Mouse (Mus musculus): ENCODE data around the gene Sipa1l1. TPM values are rescaled to one million over a fixed set of nuclear protein-coding genes. Genes with fewer than 3 reads are reported as not detected.

Gene Sipa1l1
- polyA plus RNA-seq, 1 experiment from 2014 or later: 41.7 TPM

DNA sequence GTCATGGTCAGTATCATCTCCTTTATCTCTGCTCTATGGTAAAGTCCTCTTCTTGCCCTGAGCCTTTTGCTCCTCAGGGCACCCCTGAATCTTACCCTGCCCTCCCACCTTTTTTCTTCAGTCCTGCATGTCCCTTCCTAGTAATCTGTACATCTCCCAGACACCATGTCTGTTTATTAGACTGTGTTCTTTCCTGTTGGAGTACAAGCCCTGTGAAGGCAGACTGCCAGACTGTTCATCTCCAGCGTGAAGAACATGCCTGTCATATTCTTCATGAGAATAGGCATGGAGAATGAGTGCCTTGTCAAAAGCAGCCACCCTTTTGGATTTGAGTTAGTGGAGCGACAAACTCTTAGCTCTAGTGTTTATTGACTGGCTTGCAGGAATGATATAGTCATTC lies 28.1 kb downstream of the Sipa1l1 start:
- no peak for ATAC-seq (ENCODE audit: low FRiP score)
- WGBS: 78% methylated on average over 2 of the region's 2 CpGs
- Histone ChIP-seq H3K9me3 (no peaks in the 10 kb centered on the region), H3K4me1 (peaks cover 20% of the 10 kb centered on the region), H3K36me3 (replicated peaks) (no peaks in the 10 kb centered on the region), H3K27me3 (no peaks in the 10 kb centered on the region), H3K4me3 (replicated peaks) (no peak overlapping the region), H3K9ac (no peak overlapping the region), H3K4me2 (no peak overlapping the region), H3K27ac (no peak overlapping the region)

DNA sequence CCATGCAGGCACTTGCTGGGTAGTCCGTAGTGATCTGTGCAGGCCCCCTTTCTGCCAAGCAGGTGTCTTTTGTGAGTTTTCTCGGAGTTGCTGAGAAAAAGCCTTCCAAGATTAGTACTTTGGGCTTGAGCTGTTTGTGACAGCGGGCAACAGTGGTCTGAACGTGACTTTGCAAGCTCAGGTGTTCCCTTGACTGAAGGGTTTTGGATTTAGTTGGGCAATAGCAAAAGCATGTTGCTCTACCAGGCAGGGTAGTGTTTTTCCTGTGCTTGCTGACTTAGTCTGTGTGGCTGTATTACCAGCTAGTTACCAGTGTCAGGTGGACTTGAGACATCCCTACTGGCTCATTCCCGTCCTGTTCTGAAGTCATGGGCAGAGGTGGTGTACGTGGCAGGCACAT lies 30.2 kb downstream of the Sipa1l1 start:
- 91% methylated on average over 6 of the region's 6 CpGs for WGBS
- H3K27me3 ChIP-seq: no peaks in the 10 kb centered on the region
- no peak overlapping the region for H3K9ac ChIP-seq
- no peaks in the 10 kb centered on the region for H3K36me3 ChIP-seq (replicated peaks)
- H3K4me1 ChIP-seq: peaks cover 13% of the 10 kb centered on the region
- H3K27ac ChIP-seq: no peak overlapping the region
- no peak overlapping the region for H3K4me2 ChIP-seq
- ATAC-seq (ENCODE audit: low FRiP score): no peak
- H3K9me3 ChIP-seq: no peaks in the 10 kb centered on the region
- no peak overlapping the region for H3K4me3 ChIP-seq (replicated peaks)

DNA sequence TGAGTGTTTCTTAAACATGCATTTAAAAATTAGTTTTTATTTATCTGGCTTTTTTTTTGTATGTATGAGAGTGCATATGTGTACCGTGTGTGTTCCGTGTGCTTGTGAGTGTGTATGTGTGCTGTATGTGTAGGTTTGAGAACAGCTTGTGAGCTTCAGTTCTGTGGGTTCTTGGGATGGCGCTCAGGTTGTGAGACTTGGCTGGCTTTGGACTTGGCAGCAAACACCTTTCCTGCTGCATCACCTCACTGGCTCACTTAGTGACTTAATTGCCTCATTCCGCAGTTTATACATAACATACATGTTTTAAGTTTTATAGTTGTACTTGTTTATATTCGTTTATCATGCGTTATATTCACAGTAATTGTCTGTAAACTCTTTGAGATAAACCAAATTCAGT lies 35.0 kb downstream of the Sipa1l1 start:
- Histone ChIP-seq H3K36me3 (replicated peaks) (no peaks in the 10 kb centered on the region), H3K4me3 (replicated peaks) (no peak overlapping the region), H3K27ac (no peak overlapping the region), H3K4me2 (no peak overlapping the region), H3K4me1 (no peaks in the 10 kb centered on the region), H3K27me3 (no peaks in the 10 kb centered on the region), H3K9me3 (no peaks in the 10 kb centered on the region), H3K9ac (no peak overlapping the region)
- no peak for ATAC-seq (ENCODE audit: low FRiP score)
- WGBS: 92% methylated on average over 6 of the region's 6 CpGs

DNA sequence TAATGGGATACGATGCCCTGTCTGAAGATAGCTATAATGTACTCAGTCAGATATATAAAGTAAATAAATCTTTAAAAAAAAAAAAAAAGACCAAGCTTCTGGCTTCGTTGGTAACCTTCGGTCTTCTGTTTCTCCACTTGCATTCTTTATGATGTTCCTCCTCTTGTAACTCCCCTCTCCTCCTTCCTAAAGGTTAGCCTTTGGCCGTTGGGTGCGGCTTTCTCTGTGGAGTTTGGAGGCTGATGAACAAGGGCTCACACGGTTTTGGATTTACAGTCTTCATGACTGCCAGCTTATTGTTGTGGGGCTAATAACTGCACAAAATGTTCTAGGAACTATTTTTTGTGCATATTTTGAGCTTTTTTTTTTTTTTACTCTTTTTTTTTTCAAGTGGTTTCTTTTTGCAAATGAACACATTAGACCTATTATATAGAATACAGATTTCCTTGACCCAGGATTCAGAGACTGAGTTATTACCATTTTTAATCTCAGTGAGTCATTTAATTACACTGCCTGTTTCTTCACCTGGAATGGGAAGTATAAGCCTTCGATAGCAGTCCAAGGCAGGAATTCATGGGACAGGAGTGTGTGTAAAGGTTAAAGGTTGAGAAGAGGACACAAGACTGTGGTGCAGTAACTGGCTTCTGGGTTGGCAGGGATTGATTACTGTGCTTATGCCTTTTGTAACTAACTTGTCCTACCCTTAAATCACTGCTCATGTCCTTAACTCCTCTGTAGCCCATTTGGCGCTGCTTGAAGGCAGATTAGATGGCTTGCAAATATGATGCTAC lies 37.9 kb downstream of the Sipa1l1 start:
- Histone ChIP-seq H3K4me2 (no peak overlapping the region), H3K4me1 (no peaks in the 10 kb centered on the region), H3K4me3 (replicated peaks) (no peak overlapping the region), H3K9me3 (no peaks in the 10 kb centered on the region), H3K27me3 (no peaks in the 10 kb centered on the region), H3K9ac (no peak overlapping the region), H3K36me3 (replicated peaks) (no peaks in the 10 kb centered on the region), H3K27ac (no peak overlapping the region)
- no peak for ATAC-seq (ENCODE audit: low FRiP score)
- WGBS: 94% methylated on average over 8 of the region's 8 CpGs

DNA sequence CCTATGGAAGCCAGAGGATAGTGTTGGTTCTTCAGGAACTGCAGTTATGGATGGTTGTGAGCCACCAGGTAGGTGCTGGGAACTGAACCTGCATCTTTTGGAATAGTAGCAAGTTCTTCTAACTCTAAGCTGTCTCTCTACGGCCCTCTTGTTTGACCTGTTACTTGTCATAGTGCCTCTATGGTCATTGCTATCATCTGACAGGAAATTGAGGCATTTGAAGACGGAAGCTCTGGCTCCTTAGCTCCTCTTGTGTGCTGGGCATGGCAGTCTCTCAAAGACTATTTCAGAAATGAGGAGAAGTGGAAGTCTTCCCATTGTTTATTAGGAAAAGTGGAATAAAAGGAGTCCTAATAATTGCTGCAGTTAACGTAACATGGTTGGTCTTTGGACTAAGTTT lies 38.9 kb downstream of the Sipa1l1 start:
- no peaks in the 10 kb centered on the region for H3K9me3 ChIP-seq
- 82% methylated on average over 3 of the region's 3 CpGs for WGBS

DNA sequence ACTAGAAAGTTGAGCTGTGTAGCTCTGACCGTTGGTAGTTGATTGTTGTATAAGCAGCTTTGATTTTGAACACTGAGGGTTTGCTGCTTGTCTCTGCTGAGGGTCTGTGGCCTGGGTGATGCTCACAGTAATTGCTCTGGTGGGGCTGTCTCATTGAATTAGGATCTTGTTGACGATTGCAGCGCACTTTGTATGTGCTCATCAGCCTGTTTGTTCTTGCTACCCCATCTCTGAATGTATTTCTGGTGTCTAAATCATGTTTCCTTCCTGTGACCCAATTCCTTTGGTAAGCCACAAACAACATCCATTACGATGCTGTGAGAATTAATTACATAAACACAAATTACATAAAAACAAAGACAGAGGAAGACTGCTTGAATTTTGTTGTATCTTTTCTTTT lies 39.5 kb downstream of the Sipa1l1 start:
- Histone ChIP-seq H3K27me3 (no peaks in the 10 kb centered on the region), H3K4me1 (no peaks in the 10 kb centered on the region), H3K4me3 (replicated peaks) (no peak overlapping the region), H3K9me3 (no peaks in the 10 kb centered on the region), H3K36me3 (replicated peaks) (no peaks in the 10 kb centered on the region), H3K9ac (no peak overlapping the region), H3K27ac (no peak overlapping the region), H3K4me2 (no peak overlapping the region)
- 86% methylated on average over 4 of the region's 4 CpGs for whole genome bisulfite sequencing
- ATAC-seq (ENCODE audit: low FRiP score): no peak

More for the DNA sequence above, 38.9 kb downstream of the Sipa1l1 start:
- no peaks in the 10 kb centered on the region for H3K27me3 ChIP-seq
- no peak overlapping the region for H3K4me2 ChIP-seq
- H3K36me3 ChIP-seq (replicated peaks): no peaks in the 10 kb centered on the region
- no peak overlapping the region for H3K9ac ChIP-seq
- H3K4me1 ChIP-seq: no peaks in the 10 kb centered on the region
- no peak overlapping the region for H3K27ac ChIP-seq
- no peak overlapping the region for H3K4me3 ChIP-seq (replicated peaks)
- ATAC-seq (ENCODE audit: low FRiP score): no peak

DNA sequence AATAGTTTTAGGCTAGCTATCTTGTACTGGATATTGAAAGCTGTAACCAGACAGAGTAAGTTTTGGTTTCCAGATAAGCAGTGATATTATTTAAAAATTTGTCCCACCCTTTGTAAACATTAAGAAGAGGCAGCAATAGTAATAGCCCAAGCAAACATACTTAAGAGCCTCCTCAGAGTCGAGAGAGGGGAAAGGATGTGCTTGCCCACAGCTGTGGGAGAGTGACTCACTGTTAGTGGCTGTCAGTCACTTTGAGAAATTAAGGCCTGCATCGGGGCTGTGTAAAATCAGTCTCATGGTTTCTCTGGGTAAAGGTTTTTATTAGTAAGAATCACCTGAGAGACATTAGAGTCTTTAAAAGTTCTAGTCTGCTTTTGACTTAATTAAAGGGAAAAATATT lies 40.6 kb downstream of the Sipa1l1 start:
- no peaks in the 10 kb centered on the region for H3K4me1 ChIP-seq
- H3K27me3 ChIP-seq: no peaks in the 10 kb centered on the region
- H3K36me3 ChIP-seq (replicated peaks): peaks cover 5% of the 10 kb centered on the region; the same call in 1 of the 2 replicates
- H3K9ac ChIP-seq: no peak overlapping the region
- H3K4me3 ChIP-seq (replicated peaks): no peak overlapping the region
- ATAC-seq (ENCODE audit: low FRiP score): no peak
- H3K9me3 ChIP-seq: 0 out of 2 replicates have a peak, but pooled peaks cover 4% of the 10 kb centered on the region
- no peak overlapping the region for H3K4me2 ChIP-seq
- H3K27ac ChIP-seq: no peak overlapping the region
- WGBS: 79% methylated on average over 2 of the region's 2 CpGs

DNA sequence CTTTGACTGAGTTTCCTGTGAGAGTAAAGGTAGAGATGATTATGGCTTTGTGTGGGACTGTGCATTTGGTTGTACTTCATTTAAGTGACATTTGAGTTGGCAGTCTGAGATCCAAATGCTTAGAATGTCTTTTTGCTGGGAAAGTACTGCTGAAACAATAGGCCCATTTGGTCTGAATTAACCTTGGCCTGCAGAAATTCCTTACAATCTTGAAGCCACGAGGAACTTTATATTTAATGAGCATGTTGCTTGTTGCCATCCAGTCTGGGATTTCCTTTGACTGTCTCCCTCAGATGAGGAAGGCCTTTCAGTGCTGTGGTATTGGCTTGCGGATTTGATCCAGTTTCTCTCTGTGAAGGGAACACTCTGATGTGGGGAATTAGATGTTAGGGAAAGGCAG lies 43.9 kb downstream of the Sipa1l1 start:
- H3K4me2 ChIP-seq: no peak overlapping the region
- H3K27ac ChIP-seq: no peak overlapping the region
- H3K4me1 ChIP-seq: no peaks in the 10 kb centered on the region
- WGBS: 82% methylated on average over 2 of the region's 2 CpGs
- H3K9me3 ChIP-seq: 0 out of 2 replicates have a peak, but pooled peaks cover 4% of the 10 kb centered on the region
- ATAC-seq (ENCODE audit: low FRiP score): no peak
- H3K36me3 ChIP-seq (replicated peaks): peaks cover 5% of the 10 kb centered on the region; the same call in 1 of the 2 replicates
- H3K4me3 ChIP-seq (replicated peaks): no peak overlapping the region
- H3K27me3 ChIP-seq: no peaks in the 10 kb centered on the region
- H3K9ac ChIP-seq: no peak overlapping the region

DNA sequence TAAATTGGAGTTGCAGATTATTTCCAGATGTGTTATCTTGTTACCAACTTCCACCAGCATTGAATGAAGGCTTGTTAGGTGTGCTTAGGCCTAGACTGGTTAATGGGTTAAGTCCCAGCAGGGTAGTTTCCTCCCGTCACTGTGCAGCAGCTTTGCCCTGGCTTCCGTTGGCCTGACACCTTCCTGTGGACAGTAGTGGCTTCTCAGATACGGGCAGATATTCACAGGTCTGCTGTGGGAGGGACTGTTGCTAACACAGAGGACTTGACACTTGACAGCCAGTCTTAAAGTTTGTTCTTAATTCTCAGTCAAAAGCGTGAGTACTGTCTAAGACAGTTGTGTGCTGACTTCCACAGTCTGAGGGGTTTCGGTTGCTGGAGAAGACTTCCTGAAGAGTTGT lies 45.8 kb downstream of the Sipa1l1 start:
- H3K9me3 ChIP-seq: 0 out of 2 replicates have a peak, but pooled peaks cover 4% of the 10 kb centered on the region
- 84% methylated on average over 5 of the region's 5 CpGs for WGBS
- H3K9ac ChIP-seq: no peak overlapping the region
- H3K4me2 ChIP-seq: no peak overlapping the region
- no peak overlapping the region for H3K4me3 ChIP-seq (replicated peaks)
- no peaks in the 10 kb centered on the region for H3K4me1 ChIP-seq
- H3K27ac ChIP-seq: no peak overlapping the region
- no peak for ATAC-seq (ENCODE audit: low FRiP score)
- H3K36me3 ChIP-seq (replicated peaks): peaks cover 5% of the 10 kb centered on the region; the same call in 1 of the 2 replicates
- H3K27me3 ChIP-seq: no peaks in the 10 kb centered on the region

DNA sequence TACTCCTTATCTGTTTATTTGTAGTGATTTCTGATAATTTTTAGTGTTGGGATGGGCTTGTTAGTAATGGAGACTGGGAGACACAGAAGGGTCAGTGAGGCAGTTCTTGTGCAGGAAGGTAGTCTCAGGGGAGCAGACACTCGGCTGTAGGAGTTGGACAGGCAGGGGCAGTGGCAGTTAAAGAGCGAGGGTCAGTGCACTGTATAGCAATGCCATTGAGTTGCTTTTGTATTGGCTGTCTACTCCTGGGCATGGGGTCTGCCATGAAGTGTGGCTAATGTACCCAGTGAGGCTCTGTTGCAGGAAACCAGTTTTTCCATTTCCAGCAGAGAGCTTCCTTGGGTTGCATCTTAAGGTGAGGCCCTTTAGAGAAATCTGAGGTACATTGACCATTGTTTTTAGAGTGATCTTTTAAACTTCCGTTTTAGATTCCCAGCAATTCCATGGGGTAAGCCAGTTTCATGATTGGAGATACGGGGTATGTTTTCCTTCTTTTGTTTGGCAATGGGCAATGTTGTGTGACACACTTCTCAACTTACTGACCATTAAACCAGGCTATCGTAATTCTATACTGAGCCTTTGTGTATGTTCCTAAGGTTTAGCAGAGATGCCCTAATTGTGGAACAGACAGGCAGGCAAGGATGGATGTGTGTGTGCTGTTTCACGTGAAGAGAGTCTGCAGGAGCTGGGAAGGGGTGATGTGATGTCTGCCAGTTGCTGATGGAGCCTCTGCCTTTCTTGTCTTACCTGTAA lies 47.9 kb downstream of the Sipa1l1 start:
- ATAC-seq (ENCODE audit: low FRiP score): no peak
- H3K27me3 ChIP-seq: no peaks in the 10 kb centered on the region
- 0 out of 2 replicates have a peak, but pooled peaks cover 4% of the 10 kb centered on the region for H3K9me3 ChIP-seq
- H3K9ac ChIP-seq: no peak overlapping the region
- no peak overlapping the region for H3K4me3 ChIP-seq (replicated peaks)
- 82% methylated on average over 6 of the region's 6 CpGs for WGBS
- peaks cover 5% of the 10 kb centered on the region; the same call in 1 of the 2 replicates for H3K36me3 ChIP-seq (replicated peaks)
- no peaks in the 10 kb centered on the region for H3K4me1 ChIP-seq
- no peak overlapping the region for H3K27ac ChIP-seq
- no peak overlapping the region for H3K4me2 ChIP-seq

DNA sequence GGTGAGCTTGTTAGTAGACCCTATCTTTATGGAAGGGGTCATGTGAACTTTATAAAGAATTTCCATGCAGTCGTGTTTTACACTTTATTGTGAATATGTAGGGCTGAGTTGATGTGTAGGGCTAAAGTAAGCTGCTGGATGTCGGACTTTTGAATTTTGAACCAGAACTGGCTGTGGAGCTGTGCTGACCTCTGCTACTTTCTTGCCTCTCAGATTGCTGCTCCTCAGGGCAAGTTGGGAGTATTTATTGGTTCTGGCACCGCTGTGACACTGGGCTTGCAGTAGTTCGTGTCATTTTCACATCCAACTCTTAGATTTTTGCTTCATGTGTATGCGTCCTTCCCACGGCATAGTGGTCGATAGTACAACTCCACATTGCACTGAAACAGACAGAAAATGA lies 49.1 kb downstream of the Sipa1l1 start:
- no peaks in the 10 kb centered on the region for H3K27me3 ChIP-seq
- no peaks in the 10 kb centered on the region for H3K4me1 ChIP-seq
- H3K36me3 ChIP-seq (replicated peaks): peaks cover 5% of the 10 kb centered on the region; the same call in 1 of the 2 replicates
- 0 out of 2 replicates have a peak, but pooled peaks cover 4% of the 10 kb centered on the region for H3K9me3 ChIP-seq
- no peak overlapping the region for H3K4me2 ChIP-seq
- H3K4me3 ChIP-seq (replicated peaks): no peak overlapping the region
- H3K27ac ChIP-seq: no peak overlapping the region
- no peak overlapping the region for H3K9ac ChIP-seq
- no peak for ATAC-seq (ENCODE audit: low FRiP score)
- 91% methylated on average over 7 of the region's 7 CpGs for WGBS

DNA sequence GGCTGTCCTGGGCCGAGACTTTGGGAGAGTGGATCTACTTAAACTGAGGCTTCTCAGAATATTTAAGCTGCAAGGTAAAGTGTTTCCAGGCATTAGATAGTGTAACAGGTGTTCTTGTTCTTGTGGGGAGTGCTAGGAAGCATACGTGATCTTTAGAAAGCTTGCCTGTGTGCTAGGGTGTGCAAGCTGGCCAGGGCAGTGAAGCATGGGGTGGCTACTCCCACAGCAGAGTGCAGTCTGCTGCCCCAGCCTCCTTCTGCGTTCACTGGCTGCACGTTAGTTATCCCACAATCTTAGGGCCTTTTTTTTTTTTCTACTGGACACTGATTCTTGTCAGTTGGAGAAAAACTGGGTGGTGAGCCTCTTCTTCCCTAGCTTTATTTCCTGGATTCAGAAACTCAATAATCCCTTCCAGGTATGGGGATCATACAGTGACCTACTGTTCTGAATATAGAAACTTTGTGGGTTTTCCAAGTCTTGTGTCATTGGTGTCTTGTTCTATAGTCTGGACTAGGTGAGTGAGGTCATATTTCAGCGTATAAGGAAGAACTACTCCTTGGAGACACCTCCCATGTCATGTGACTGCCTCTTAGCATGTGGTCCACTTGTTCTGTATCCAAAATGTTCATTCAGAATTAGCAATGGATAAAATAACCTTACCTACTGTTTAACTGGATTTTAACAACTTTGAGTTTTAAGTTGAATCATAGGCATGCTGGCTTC lies 51.4 kb downstream of the Sipa1l1 start:
- no peak for ATAC-seq (ENCODE audit: low FRiP score)
- Histone ChIP-seq H3K27me3 (no peaks in the 10 kb centered on the region), H3K9me3 (no peaks in the 10 kb centered on the region), H3K36me3 (replicated peaks) (no peaks in the 10 kb centered on the region), H3K27ac (no peak overlapping the region), H3K4me3 (replicated peaks) (no peak overlapping the region), H3K4me1 (no peaks in the 10 kb centered on the region; the same call in 1 of the 2 replicates), H3K4me2 (no peak overlapping the region), H3K9ac (no peak overlapping the region)
- WGBS: 82% methylated on average over 5 of the region's 5 CpGs
